Mouse (Mus musculus): Measurements from ENCODE around the gene Cenpn. TPM values are rescaled to one million over a fixed set of nuclear protein-coding genes. Genes with fewer than 3 reads are reported as not detected.

Cenpn gene
- total RNA-seq (2023), result 1.4 TPM

GRCm38 (mm10) chr8:116921337-116922059 is at the start of gene Cenpn, which contains the start of gene Cmc2:
Cenpn (plus strand) TSS chr8:116921730.
Cmc2 (minus strand) TSS chr8:116921455.

GRCm38 (mm10) chr8:116943161-116943554 is 21.6 kb downstream of the Cenpn start, which contains the start of gene Atmin:
Atmin (plus strand) TSS chr8:116943393.

GRCm38 (mm10) chr8:116978631-116979256 is 57.2 kb downstream of the Cenpn start, which contains the start of gene 1700030J22Rik:
1700030J22Rik (minus strand) TSS chr8:116978959.

Other genes with a start within 250 kb of the Cenpn start
- gene Cdyl2, start 188.7 kb upstream of the Cenpn start, total RNA-seq (2023), result 16.3 TPM
- 7.0 TPM for gene Cmc2, start 275 bp upstream of the Cenpn start, total RNA-seq (2023)
- gene Atmin, start 21.7 kb downstream of the Cenpn start, total RNA-seq (2023), result 17.1 TPM
- 0.38 TPM for gene 1700030J22Rik, start 57.2 kb downstream of the Cenpn start, total RNA-seq (2023)
- gene Gcsh, start 71.8 kb downstream of the Cenpn start, total RNA-seq (2023), result 9.5 TPM
- 0.21 TPM for gene Pkd1l2, start 160.7 kb downstream of the Cenpn start, total RNA-seq (2023)
- not detected for gene Bco1, start 174.1 kb downstream of the Cenpn start, total RNA-seq (2023)
- gene Gan, start 236.4 kb downstream of the Cenpn start, total RNA-seq (2023), result 13.5 TPM

All from CD4-positive naive resting alpha-beta T cell, adult 57 days (primary cell).